Mouse (Mus musculus) adrenal gland, postnatal 36 days (tissue): ENCODE data around the gene Hist1h4j. TPM values are rescaled to one million over a fixed set of nuclear protein-coding genes. Genes with fewer than 3 reads are reported as not detected.

Experiments
- DNase-seq, 2 experiments: peaks; one replicate each; pipeline ENCODE4 v3.0.0; 2021; ENCODE audit warnings: mixed read lengths in 1 of 2
- total RNA-seq, 2 experiments: library from RNA; stranded (reverse); gene quantifications; 2 replicates each; pipeline ENCODE4 v1.2.3; 2021

The Hist1h4j gene
- total RNA-seq, 2 experiments from 2014 or later, result 11.8 to 14.2 TPM

DNA sequence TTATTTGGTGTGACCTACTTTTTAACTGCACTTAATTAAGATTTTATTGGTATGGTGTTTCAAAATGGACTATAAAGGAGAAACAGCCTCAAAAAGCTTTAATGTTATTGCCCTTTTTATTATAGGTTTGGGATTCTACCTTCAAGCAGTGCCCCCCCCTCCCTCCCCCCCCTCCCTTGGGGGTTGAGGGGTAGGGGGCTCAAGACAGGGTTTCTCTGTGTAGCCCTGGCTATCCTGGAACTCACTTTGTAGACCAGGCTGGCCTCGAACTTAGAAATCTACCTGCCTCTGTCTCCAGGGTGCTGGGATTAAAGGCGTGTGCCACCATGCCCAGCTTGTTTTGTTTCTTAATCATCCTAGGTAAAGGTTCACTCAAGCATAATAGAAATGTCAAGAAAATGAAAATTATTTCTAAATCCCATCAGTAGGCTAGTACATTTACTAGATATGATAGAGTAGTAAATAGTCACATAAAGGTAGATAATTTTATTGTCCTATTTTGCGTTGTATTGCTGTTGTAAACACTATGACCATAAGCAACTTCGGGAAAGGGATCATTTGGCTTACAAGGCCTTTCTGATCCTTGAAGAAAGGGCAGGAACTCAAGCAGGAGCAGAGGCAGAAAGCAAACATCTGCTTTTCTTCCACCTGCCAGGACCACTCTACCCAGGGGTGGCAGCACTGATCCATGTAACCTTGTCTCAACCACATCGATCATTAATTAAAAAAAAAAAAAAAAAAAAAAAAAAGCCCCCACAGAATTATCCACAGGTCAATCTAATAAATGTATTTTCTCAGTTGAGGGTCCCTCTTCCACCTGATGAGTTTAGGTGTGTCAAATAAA is 11.6 kb upstream of the Hist1h4j start:
- no peak for DNase-seq

DNA sequence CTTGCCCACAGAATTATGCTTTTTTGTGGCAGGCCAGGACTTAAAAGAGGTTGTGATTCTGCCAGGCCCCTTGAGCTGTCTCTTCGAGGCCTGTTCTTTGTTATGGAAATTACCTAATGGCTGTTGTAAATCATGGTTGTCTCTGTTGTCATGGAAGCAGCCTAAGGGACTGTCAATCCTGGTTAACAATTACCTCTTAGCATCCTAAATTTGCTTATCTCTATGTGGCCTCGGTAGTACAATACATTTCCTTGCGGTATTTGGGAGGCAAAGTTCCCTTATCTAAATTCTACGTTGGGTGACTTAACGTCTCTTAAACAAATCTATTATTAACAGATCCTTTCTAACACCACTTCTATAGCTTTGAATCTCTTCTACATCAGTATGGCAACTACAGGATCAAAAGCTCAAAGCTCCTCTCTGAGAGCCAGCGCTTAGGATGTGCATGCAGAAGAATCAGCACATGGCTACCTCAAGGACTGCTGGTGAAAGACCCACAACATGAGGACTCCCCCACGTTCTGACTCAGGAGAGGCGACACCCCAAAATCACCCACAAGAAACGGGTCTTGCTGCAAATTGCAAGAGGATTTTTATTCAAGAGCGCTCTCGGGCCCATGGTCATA is 6.8 kb upstream of the Hist1h4j start:
- DNase-seq, result no peak

- DNase-seq, result no peak
Observed at GRCm38 (mm10) chr13:21729544-21729943, 5.3 kb upstream of the Hist1h4j start.

- no peak for DNase-seq
Observed at GRCm38 (mm10) chr13:21733466-21733865, 1.4 kb upstream of the Hist1h4j start.

GRCm38 (mm10) chr13:21734010-21734905 is 606 bp upstream of the Hist1h4j start:
- DNase-seq, result peak; percentile 69 to 83

GRCm38 (mm10) chr13:21745006-21745405 is 10.1 kb downstream of the Hist1h4j start:
- DNase-seq, result no peak

DNA sequence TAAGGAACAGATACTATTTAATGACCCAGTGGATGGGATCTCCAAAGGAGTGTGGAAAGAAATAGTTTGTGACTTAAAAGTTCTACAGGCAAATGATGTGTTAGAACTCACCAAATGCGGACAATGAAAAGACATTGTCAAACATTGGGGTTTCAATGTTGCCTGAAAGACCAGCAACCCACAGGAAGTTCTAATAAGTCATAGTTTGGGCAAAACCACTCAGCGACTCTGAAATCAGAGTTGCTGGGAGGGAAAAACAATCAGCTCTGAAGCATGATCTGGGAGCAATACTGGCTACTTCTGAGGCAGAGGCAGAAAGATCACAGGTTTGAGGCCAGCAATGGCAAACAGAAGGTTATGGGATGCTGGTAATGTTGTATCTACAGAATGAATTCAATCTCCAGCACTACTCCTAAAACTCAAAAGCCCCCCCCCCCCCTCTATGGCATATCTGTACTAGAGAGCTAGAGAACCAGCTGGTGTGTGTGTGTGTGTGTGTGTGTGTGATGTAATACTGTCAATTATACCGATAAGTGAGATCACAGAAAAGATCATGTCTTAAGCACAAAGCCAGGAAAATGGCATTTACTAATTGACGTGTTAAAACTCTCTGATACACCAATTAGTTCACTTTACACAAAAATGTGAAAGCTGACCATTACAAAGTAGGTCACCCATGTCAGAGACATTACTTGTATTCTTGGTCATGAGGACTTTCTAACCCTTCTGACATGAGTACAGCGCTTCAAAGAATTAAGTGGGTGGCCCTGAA is 14.7 kb downstream of the Hist1h4j start:
- no peak for DNase-seq

DNA sequence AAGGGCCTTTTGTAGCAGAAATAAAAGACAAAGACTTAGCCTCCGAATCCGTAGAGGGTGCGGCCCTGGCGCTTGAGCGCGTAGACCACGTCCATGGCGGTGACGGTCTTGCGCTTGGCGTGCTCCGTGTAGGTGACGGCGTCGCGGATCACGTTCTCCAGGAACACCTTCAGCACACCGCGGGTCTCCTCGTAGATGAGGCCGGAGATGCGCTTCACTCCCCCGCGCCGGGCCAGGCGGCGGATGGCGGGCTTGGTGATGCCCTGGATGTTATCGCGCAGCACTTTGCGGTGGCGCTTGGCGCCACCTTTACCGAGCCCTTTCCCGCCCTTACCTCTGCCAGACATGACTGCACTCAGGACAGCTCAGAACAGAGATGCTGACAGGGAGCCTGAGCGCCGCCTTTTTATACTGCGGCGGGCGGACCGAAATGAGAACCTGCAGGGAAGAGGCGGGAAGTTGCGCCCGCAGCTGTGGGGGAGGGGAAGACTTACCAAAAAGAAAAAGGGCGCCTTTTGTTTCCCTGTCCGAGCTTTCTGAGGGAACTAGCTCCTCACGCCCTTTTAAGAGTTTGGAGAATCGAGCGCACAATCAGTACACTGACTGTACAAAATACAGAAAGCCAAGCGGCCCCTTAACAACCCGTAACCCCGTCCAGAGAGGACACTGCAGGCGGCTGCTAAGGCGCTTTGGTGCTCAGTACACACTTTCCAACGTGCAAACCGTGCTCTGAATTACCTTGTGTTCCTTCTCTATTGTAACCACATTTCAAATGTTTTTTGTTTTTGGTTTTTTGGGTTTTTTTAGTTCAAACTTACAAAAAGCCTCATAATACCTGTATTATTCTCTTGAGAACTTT is 15.5 kb downstream of the Hist1h4j start, which contains the start of gene Hist1h4k:
Gene Hist1h4k (minus strand): TSS at position 347 of the 859 bp plus-strand sequence.
- DNase-seq, result peak; percentile 86 to 91

DNA sequence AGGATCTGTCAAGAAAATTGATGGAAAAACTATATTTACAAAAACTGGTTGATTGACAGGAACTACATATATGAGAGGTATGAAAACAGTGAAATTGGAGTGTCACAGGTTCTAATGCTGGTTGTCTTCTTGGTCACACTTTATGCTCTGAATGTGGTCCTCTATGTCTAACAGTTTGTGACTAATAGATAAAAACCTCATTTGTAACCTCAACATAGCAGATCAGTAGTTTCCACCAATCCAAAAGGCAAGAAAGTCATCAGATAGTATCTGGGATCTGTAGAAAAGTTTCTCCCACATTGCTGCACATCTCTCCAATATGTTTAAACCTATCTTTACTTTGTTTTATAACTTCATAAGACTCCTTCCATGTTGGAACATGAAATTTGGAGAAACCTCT is 16.6 kb downstream of the Hist1h4j start:
- no peak for DNase-seq

- no peak for DNase-seq
Observed at GRCm38 (mm10) chr13:21751827-21752226, 17.0 kb downstream of the Hist1h4j start.

DNA sequence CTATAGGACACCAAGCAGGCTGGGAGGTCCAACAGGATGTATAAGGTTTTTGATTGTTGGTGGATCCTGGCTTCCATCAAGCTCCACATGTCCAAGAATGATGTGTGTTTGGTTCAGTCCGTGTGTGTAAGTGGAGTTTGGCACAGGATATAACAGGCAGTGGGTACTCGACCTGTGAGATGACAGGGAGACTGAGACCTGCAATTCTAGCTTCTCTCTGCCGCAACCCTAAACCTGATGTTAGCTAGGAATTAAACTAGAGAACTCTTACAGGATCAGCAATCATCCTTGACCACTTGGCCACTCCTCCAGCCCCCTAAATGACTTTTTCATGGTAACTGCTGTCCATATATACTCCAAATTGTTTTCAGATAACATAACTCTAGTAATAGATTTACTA is 17.5 kb downstream of the Hist1h4j start:
- DNase-seq, result no peak

DNA sequence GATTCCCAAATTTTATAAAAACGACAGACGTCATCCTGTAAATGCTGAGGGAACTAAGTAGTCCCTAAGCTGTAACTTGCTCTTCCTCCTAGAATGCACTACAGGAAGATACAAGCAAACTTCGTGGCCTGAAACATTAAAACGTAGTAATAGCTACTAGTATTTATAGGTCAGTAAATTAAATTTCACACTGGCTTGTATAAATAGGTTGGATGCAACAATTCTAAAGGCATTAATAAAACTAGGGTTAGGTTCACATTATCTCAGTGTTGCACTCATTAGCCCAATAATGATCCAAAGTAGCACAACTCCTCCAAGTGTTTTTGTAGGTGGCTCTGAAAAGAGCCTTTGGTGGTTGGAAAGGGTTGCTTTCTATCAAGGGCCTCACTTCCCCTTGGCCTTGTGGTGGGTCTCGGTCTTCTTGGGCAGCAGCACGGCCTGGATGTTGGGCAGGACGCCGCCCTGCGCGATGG is 18.2 kb downstream of the Hist1h4j start:
- no peak for DNase-seq

DNA sequence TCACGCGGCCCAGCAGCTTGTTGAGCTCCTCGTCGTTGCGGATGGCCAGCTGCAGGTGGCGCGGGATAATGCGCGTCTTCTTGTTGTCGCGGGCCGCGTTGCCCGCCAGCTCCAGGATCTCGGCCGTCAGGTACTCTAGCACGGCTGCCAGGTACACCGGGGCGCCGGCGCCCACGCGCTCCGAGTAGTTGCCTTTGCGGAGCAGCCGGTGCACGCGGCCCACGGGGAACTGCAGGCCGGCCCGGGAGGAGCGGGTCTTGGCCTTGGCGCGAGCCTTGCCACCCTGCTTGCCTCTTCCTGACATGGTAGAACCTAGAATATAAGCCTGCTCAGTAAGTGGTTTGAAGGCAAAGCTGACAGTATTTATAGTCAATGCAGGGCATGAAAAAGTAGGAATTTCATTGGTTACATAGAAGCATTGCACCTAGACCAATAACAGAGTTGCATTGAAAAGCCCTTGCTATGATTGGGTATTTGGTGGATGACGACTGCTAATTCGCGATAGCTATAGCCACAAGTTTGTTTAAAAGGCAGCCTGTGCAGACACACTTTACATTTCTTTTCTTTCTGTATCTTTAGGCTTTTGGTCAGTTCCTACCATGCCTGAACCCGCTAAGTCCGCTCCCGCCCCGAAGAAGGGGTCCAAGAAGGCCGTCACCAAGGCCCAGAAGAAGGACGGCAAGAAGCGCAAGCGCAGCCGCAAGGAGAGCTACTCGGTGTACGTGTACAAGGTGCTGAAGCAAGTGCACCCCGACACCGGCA is 18.8 kb downstream of the Hist1h4j start, which contains the start of the genes Hist1h2ak and Hist1h2bn:
Gene Hist1h2ak (minus strand): TSS at position 304 of the 762 bp plus-strand sequence.
Gene Hist1h2bn (plus strand): TSS at position 600 of the 762 bp plus-strand sequence.
- DNase-seq, result peak; percentile 46 to 62

- DNase-seq, result peak; percentile 63
Observed at GRCm38 (mm10) chr13:21754294-21755001, 19.6 kb downstream of the Hist1h4j start.

GRCm38 (mm10) chr13:21755707-21756106 is 20.8 kb downstream of the Hist1h4j start:
- DNase-seq, result no peak

DNA sequence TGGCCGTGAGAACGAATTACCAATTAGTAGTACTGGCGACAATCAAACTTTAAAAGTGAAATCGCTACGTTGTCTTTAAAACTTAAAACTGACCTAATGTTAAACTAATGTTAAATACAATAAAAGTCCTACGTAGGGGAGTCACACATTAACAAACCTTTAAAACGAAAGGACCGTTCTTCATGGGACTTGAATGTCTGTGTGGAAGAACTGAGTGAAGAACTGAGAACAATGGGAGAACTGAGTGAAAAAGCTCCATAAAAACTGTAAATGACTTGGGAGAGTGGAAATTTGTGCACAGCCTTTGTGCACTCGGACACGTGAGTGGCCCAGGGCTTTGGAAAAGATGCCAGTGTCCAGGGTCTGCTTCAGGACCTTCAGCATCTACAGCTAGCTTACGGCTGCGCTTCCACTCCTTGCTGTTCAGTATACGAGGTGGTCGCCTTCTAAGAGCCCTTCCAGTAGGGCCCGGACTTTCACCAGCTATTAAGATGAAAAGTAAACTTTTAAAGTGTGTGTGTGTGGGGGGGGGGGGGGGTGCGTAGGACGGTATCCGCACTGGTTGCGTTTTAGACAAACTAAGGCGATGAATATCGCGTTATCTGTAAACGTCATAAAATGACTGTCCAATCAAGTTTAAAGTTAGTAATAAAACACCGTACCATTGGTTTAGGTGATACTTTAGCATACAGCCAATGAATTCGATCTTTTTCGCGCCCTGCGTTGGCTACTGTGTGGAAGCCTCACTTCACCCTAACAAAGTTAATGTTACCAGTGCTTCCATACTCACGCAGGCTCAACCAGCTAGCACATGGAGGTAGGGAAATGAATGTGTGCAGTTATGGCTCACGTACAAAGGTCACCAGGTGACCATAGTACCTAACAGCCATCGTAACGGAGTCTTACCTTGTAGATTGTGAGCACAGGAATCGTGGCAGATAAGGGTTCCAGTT is 44.2 kb downstream of the Hist1h4j start:
- peak; percentile 68 to 76 for DNase-seq
